Mouse (Mus musculus) kidney, embryonic 15.5 days (tissue): ENCODE measurements around the gene Tns1. TPM values are rescaled to one million over a fixed set of nuclear protein-coding genes. Genes with fewer than 3 reads are reported as not detected.

ENCODE experiments used
- ATAC-seq: fragments of 200-750 bp; cut with Nextera tagmentation; replicated peaks from 2 replicates; pipeline ENCODE4 v1.8.0; 2017; ENCODE audit warnings: moderate TSS enrichment; ENCODE audit not compliant: low FRiP score
- H3K27ac ChIP-seq: fragments of 300-500 bp; sonication (generic); 2 replicates; pipeline ENCODE4 v1.5.1; 2015; ENCODE audit warnings: mild to moderate bottlenecking, inconsistent platforms
- H3K27me3 ChIP-seq: fragments of 300-500 bp; sonication (generic); 2 replicates; pipeline ENCODE4 v1.6.1; 2015; ENCODE audit warnings: inconsistent platforms
- H3K36me3 ChIP-seq: fragments of 300-500 bp; sonication (generic); 2 replicates; pipeline ENCODE4 v1.6.1; 2015; ENCODE audit warnings: inconsistent platforms
- H3K4me1 ChIP-seq: fragments of 300-500 bp; sonication (generic); 2 replicates; pipeline ENCODE4 v1.6.1; 2015; ENCODE audit warnings: inconsistent platforms
- H3K4me2 ChIP-seq: fragments of 300-500 bp; sonication (generic); 2 replicates; pipeline ENCODE4 v1.6.1; 2015; ENCODE audit warnings: moderate library complexity, mild to moderate bottlenecking, inconsistent platforms
- H3K4me3 ChIP-seq: fragments of 300-500 bp; sonication (generic); replicated peaks from 2 replicates; pipeline ENCODE4 v1.5.1; 2015; ENCODE audit warnings: mild to moderate bottlenecking, inconsistent platforms
- H3K9ac ChIP-seq: fragments of 300-500 bp; sonication (generic); 2 replicates; pipeline ENCODE4 v1.6.1; 2015; ENCODE audit warnings: mild to moderate bottlenecking, inconsistent platforms
- H3K9me3 ChIP-seq: fragments of 300-500 bp; sonication (generic); replicated peaks from 2 replicates; pipeline ENCODE4 v1.6.1; 2016; ENCODE audit warnings: inconsistent platforms
- WGBS: fragments of 180-500 bp; shearing (Covaris S2); methylation state at CpG from one replicate; pipeline ENCODE4 v1.1.7; 2015; ENCODE audit warnings: mixed read lengths; 5-methylcytosine and 5-hydroxymethylcytosine counted together
- polyA plus RNA-seq: library from polyadenylated mRNA; unstranded; fragments of >200 nt; fragmentation: Nextera tagmentation; extraction: Ambion mirVana; gene quantifications from 2 replicates; pipeline ENCODE4 v1.2.1, GENCODE M21; 2015

The Tns1 gene
- polyA plus RNA-seq, 1 experiment from 2014 or later = 70.9 TPM

- Histone ChIP-seq H3K4me1 (peaks cover 49% of the 10 kb centered on the region), H3K27ac (peak overlapping the region; percentile 91), H3K9ac (no peak overlapping the region), H3K4me3 (no peak overlapping the region), H3K36me3 (peaks cover 27% of the 10 kb centered on the region), H3K27me3 (no peaks in the 10 kb centered on the region), H3K9me3 (no peaks in the 10 kb centered on the region), H3K4me2 (no peak overlapping the region)
- 0 out of 2 replicates have a peak, but pooled peaks have one; percentile 3 for ATAC-seq
- WGBS = 55% methylated on average over 2 of the region's 2 CpGs
Observed at GRCm38 (mm10) chr1:74000810-74001448, 123.3 kb downstream of the Tns1 start.

DNA sequence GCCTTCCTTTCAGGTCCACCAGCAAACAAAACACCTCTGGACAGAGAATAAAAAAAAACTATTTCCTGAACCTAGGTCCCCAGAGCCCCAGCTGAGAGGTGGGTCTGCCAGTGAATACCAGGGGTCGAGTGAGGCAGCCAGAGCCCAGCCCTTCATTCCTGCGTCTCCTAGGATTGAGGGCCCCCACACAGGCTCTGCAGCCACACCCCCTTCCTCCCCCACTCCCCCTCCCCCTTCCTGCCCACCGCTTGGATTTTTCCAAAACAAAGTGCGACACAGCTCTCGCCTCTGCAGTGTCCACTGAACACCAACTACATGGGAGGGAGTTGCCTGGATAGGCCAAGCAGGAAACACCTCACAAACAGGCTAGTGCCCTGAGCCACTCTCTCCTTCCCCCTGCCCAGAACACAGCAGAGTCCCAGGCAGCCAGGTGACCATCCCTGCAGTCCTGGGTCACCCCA is 124.0 kb downstream of the Tns1 start:
- Histone ChIP-seq H3K4me2 (no peak overlapping the region), H3K36me3 (peaks cover 34% of the 10 kb centered on the region), H3K27ac (peak overlapping the region; percentile 91), H3K9ac (0 out of 2 replicates have a peak overlapping the region, but pooled peaks have one; percentile 28), H3K4me1 (peaks cover 52% of the 10 kb centered on the region), H3K9me3 (no peaks in the 10 kb centered on the region), H3K4me3 (no peak overlapping the region), H3K27me3 (no peaks in the 10 kb centered on the region)
- 16% methylated on average over 5 of the region's 5 CpGs for WGBS
- peak; percentile 70 for ATAC-seq

- Histone ChIP-seq H3K27ac (peak overlapping the region; percentile 91), H3K9me3 (no peaks in the 10 kb centered on the region), H3K4me3 (no peak overlapping the region), H3K9ac (peak overlapping the region; percentile 28; the same call in 1 of the 2 replicates), H3K27me3 (no peaks in the 10 kb centered on the region), H3K4me1 (peaks cover 52% of the 10 kb centered on the region), H3K36me3 (peaks cover 40% of the 10 kb centered on the region), H3K4me2 (no peak overlapping the region)
- 78% methylated on average over 5 of the region's 5 CpGs for whole genome bisulfite sequencing
- no peak for ATAC-seq
Observed at GRCm38 (mm10) chr1:73999533-73999932, 124.7 kb downstream of the Tns1 start.

DNA sequence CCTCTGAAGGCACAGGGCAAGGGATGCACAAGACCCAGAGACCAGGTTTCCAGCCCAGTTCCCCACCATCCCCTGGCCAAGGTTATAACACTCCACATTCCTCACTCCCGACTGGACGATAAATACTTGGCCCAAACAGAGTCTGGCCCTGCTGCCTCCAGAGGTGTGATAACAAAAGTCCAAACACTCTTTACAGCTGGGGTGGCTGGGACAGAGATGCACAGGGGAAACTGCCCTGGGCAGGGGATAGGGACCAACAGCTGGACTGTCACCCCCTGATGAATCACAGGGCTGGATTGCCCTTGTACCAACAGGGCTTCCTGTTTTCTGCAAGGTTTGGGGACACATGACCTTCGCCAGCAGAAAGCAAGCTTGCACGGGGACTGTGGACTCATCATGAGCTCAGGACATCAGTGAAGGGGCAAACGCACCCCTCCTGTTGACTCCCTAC is 125.3 kb downstream of the Tns1 start:
- Histone ChIP-seq H3K4me3 (no peak overlapping the region), H3K27me3 (no peaks in the 10 kb centered on the region), H3K27ac (peak overlapping the region; percentile 91), H3K4me2 (no peak overlapping the region), H3K4me1 (peaks cover 56% of the 10 kb centered on the region), H3K9ac (no peak overlapping the region; the same call in 1 of the 2 replicates), H3K36me3 (peaks cover 43% of the 10 kb centered on the region), H3K9me3 (no peaks in the 10 kb centered on the region)
- WGBS = 38% methylated on average over 5 of the region's 5 CpGs
- no peak for ATAC-seq

- H3K4me2 ChIP-seq = no peak overlapping the region
Observed at GRCm38 (mm10) chr1:73998131-73998865, 126.0 kb downstream of the Tns1 start.

DNA sequence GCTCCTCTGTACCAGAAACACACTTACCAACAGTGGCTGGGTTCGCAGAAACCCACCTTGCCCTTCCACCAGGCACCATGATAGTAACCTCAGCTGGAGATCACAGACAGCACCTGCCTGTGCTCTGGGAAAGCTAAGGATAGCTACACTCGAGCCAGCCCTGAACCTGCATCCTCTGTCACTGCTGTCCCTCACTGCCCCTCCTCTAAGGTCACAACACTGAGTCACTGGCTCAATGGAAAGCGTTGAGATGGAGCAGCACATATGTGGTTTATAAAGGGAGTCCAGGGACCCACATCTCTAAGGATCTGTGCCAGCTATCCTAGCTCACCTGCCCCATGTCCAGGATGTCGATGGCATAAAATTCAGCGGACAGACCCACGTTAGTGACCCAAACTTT is 126.9 kb downstream of the Tns1 start:
- Histone ChIP-seq H3K9ac (no peak overlapping the region), H3K4me1 (peaks cover 54% of the 10 kb centered on the region), H3K27ac (no peak overlapping the region), H3K4me2 (no peak overlapping the region), H3K27me3 (no peaks in the 10 kb centered on the region), H3K9me3 (no peaks in the 10 kb centered on the region), H3K4me3 (no peak overlapping the region), H3K36me3 (peaks cover 56% of the 10 kb centered on the region)
- no peak for ATAC-seq
- WGBS = 88% methylated on average over 6 of the region's 6 CpGs

More at GRCm38 (mm10) chr1:73998131-73998865, 126.0 kb downstream of the Tns1 start:
- H3K4me3 ChIP-seq = no peak overlapping the region
- peak overlapping the region; percentile 91 for H3K27ac ChIP-seq
- H3K4me1 ChIP-seq = peaks cover 54% of the 10 kb centered on the region
- ATAC-seq = no peak
- no peak overlapping the region for H3K9ac ChIP-seq
- 58% methylated on average over 9 of the region's 9 CpGs for WGBS
- H3K9me3 ChIP-seq = no peaks in the 10 kb centered on the region
- H3K27me3 ChIP-seq = no peaks in the 10 kb centered on the region
- peaks cover 50% of the 10 kb centered on the region for H3K36me3 ChIP-seq

- Histone ChIP-seq H3K9me3 (no peaks in the 10 kb centered on the region), H3K9ac (no peak overlapping the region), H3K4me3 (no peak overlapping the region), H3K27ac (no peak overlapping the region), H3K36me3 (peaks cover 62% of the 10 kb centered on the region), H3K4me2 (no peak overlapping the region), H3K4me1 (peaks cover 51% of the 10 kb centered on the region), H3K27me3 (no peaks in the 10 kb centered on the region)
- no peak for ATAC-seq
- 89% methylated on average over 3 of the region's 3 CpGs for WGBS
Observed at GRCm38 (mm10) chr1:73996650-73997049, 127.6 kb downstream of the Tns1 start.

- no peak overlapping the region for H3K9ac ChIP-seq
- H3K36me3 ChIP-seq = peaks cover 67% of the 10 kb centered on the region
- no peak for ATAC-seq
- 39% methylated on average over 2 of the region's 2 CpGs for WGBS
- H3K27me3 ChIP-seq = no peaks in the 10 kb centered on the region
- no peak overlapping the region for H3K4me3 ChIP-seq
- no peaks in the 10 kb centered on the region for H3K9me3 ChIP-seq
- no peak overlapping the region for H3K27ac ChIP-seq
- H3K4me2 ChIP-seq = no peak overlapping the region
- H3K4me1 ChIP-seq = peaks cover 47% of the 10 kb centered on the region
Observed at GRCm38 (mm10) chr1:73996209-73996608, 128.0 kb downstream of the Tns1 start.

- H3K4me2 ChIP-seq = no peak overlapping the region
- H3K9me3 ChIP-seq = no peaks in the 10 kb centered on the region
- H3K9ac ChIP-seq = no peak overlapping the region
- H3K4me1 ChIP-seq = peaks cover 37% of the 10 kb centered on the region
- peaks cover 76% of the 10 kb centered on the region for H3K36me3 ChIP-seq
- WGBS = 88% methylated on average over 13 of the region's 13 CpGs
- H3K27me3 ChIP-seq = no peaks in the 10 kb centered on the region
- ATAC-seq = no peak
- H3K27ac ChIP-seq = no peak overlapping the region
- no peak overlapping the region for H3K4me3 ChIP-seq
Observed at GRCm38 (mm10) chr1:73995063-73995810, 129.0 kb downstream of the Tns1 start.

DNA sequence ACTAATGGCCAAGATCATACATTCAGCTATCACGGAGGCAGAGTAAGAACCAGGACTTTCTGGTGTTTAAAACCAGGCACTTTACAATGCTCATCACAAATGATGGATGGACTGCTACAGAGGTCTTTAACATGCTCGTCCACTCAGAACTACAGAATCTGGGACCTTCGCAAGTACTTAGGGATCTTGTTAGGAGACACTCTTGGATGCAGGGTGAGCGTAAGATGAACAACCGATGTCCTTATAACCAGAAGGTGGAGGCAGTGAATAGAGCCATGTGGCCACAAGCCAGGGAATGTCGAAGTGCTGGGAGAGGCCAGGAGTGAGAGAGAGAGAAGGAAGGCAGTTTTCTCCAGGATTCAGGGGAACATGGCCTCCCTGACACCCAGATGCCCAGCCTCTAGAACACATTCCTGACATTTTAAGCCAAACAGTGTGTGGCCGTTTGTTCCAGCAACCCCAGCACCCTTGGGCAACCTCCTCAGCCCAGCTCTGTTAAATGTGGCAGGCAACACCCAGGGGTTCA is 130.3 kb downstream of the Tns1 start:
- peaks cover 80% of the 10 kb centered on the region for H3K36me3 ChIP-seq
- 63% methylated on average over 7 of the region's 7 CpGs for WGBS
- H3K27me3 ChIP-seq = no peaks in the 10 kb centered on the region
- no peak overlapping the region for H3K9ac ChIP-seq
- H3K27ac ChIP-seq = 0 out of 2 replicates have a peak overlapping the region, but pooled peaks have one; percentile 37
- no peaks in the 10 kb centered on the region for H3K9me3 ChIP-seq
- no peak overlapping the region for H3K4me2 ChIP-seq
- H3K4me1 ChIP-seq = peaks cover 24% of the 10 kb centered on the region
- no peak overlapping the region for H3K4me3 ChIP-seq
- ATAC-seq = no peak

DNA sequence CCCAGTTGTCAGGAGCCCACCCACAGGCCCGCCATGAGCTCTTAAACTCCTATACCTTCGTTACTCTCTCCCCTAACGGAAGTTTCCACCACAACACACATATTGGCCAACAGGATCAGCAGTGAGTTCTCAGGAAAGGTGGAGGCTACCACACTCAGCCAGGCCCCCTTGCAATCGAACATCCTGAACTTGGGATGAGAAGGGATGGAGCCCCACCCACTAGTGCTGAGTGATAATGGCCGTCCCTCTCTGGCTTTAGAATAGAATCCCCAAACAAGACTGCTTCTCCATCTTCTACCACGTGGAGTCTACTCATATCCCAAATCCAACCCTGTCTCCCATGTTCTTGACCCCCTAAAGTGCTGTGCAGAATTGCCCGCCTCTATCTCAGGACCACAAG is 131.0 kb downstream of the Tns1 start:
- Histone ChIP-seq H3K9ac (no peak overlapping the region), H3K27ac (0 out of 2 replicates have a peak overlapping the region, but pooled peaks have one; percentile 32), H3K27me3 (no peaks in the 10 kb centered on the region), H3K4me2 (no peak overlapping the region), H3K4me3 (no peak overlapping the region), H3K9me3 (no peaks in the 10 kb centered on the region), H3K4me1 (peaks cover 22% of the 10 kb centered on the region), H3K36me3 (peaks cover 84% of the 10 kb centered on the region)
- no peak for ATAC-seq
- 82% methylated on average over 7 of the region's 7 CpGs for WGBS
